Mouse (Mus musculus): ENCODE data around the gene Romo1.
"Not testable (repeated sequence)": the region's sequence is repeated elsewhere in the genome, so short reads cannot be mapped to it uniquely, and the experiment has no call there.

Gene Romo1

DNA sequence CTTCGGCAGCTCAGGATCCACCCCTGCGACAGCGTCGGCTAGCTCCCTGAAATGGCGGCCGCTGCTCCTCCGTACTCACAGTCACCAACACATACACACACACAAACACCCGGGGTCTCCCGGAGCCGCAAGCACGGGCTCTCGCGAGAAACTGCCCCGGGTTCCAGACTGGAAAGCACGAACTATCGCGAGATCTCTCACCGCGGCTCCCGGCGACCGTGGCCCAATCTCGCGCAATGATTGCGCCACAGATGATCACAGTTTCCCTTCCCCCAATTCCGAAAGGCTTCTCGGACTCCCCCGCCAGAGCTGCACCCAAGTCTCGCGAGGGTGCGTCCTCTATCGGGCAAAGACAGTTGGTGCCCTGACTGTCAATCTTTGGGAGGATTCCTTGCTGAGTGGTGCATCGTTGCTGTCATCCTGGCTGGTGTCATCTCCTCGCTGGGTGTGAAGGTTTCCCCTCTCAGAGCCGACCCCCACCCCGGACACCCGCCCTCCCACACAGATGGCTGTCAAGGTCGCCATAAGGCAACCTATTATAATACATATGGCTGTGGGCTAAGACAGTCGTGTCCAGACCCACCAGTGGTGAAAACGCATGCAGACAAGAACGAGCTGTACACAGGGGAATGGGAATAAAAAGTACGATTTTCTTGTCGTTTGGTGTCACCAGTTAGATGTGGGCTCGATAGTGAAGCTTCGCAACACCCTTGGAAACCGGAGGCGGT is 36.4 kb downstream of the Romo1 start, which contains the start of gene Rbm39:
Rbm39 (minus strand) TSS at position 145 of the 728 bp plus-strand sequence.
- peak; percentile 100 for DNase-seq

DNA sequence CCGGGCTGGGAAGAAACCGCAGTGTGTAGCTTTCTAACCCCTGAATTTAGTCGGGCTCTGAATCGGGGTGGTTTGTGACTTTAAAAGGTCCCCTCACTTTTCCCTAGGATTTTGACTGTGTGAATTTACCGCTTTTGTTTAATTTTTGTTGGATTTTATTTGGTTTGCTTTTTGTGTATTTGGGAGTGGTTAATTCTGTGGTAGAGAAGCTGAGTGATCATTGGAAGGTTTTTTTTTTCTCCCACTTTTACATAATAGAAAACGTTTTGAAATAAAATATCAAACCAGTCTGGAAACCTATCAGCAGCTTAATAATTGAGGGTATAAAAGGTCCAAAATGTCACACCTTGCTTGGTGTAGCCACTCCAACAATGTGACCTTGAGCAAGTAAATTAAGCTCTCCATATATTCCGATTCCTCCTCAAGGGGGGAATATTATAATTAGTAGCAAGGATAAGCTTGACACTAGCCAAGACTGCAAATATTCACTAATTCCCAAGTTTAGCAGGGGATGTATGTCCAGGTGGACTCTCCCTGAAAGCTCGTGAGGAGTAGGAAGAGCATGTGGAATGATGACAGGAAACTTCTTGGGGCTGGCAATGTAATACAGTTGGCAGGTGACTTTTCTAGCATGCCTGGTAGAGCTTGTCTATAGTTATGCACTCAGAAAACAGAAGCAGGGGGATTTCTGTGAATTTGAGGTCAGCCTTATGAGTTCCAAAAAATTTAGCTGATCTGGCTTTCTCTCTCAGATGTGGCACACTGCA is 37.2 kb downstream of the Romo1 start:
- DNase-seq = no peak

DNA sequence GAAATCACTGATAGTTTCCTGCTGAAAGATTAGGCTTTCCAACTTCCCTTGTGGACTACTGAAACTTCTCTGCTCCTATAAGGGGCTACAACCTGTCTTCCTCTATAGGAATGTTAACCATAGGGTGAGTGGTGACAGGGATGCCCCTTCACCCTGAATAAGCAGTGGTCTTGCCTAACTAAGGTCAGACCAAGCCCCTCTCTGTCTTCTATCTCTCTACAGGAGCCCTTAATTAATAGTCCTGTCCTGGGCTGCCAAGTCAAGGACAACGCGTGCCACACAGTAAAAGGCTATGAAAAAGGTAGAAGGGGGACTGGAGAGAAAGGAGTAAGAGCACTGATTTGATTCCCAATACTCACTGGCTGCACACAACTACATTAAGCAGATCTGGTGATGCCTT is 37.8 kb downstream of the Romo1 start:
- no peak for DNase-seq

DNA sequence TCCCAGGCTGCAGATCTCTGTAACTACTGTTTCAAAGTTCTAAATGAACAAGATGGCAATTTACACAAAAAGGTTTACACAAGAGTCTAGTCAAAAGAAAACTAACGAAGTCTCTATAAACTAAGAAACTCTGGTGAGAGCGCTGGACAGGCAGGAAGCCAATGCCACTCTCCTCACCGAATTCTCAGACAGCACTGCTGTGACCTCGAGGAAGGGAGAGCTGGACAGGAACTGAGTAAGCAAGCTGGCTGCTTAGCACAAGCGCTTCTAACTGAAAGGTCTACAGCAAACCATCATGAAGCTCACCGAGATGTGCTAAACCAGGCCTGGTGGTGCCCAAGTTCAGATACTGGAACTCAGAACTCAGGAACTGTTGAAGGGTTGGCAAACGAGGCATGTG is 45.4 kb downstream of the Romo1 start:
- not testable (repeated sequence) for DNase-seq

DNA sequence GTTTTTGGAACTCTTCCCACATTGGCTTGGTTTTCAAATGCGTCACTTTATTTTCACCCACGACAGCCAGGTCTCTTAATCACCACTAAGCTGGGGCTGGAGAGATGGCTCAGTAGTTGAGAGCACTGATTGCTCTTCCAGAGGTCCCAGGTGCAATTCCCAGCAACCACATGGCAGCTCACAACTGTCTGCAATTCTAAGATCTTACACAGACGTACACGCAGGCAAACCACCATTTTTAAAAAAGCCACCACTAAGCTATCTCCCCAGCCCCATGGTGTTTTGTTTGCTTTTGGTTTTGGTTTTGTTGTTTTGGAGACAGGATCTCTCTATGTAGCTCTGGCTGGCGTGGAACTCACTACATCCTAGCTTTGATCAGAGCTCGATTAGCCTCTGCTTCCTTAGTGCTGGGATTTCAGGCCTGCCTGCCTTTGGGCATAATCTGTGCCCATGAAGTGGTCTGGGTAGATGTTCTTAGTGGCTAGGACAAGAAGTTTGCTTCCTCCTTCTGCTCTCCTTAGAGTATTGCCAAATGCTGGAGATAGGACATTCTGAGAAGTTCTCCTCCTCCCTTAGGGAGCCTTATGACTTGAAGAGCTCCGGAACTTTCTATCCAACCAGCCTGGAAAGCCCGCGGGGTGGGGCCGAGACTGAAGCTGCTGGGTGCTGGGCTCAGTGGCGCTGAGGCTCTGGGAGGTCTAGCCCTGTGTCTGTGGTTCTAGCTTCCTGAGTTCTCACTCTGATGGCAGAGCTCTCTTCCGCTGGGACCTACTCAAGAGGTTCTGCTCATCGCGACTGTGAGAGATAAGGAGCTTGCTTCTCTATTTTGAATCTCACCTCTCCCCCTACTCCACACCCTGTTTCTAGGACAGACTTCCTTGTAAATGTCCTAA is 46.4 kb downstream of the Romo1 start:
- no peak for DNase-seq

DNA sequence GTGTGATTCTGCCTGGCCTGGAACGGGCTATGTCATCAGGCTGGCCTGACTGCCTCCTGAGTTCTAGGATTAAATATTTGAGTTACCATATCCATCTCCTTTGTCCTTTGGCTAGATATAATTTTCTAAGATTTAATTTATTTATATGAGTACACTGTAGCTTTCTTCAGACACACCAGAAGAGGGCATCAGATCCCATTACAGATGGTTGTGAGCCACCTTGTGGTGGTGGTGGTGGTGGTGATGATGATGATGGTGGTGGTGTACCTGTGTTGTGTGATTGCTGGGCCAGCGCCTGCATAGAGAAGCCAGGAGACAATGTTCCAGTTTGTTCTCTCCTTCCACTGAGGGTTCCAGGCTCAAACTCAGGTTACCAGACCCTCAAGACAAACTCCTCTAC is 47.7 kb downstream of the Romo1 start:
- no peak for DNase-seq

DNA sequence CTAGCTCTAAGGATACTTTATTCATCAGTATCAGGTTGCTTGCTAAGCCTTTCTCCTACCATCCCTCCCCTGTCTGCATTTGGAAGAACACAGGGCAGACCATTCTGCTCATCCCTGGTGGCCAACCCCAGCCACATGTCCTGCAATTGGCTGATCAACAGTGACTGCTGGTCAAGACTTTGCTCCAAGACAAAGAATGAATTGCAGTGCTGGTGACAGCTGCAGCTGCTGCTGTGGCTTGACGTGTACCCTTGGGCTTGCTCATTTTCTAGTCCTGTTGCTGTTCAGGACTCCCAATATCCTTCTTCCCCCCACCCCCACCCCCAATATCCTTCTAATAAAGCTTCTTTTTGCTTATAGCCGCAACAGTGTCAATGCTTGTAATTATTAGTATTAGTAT is 48.2 kb downstream of the Romo1 start:
- no peak for DNase-seq

DNA sequence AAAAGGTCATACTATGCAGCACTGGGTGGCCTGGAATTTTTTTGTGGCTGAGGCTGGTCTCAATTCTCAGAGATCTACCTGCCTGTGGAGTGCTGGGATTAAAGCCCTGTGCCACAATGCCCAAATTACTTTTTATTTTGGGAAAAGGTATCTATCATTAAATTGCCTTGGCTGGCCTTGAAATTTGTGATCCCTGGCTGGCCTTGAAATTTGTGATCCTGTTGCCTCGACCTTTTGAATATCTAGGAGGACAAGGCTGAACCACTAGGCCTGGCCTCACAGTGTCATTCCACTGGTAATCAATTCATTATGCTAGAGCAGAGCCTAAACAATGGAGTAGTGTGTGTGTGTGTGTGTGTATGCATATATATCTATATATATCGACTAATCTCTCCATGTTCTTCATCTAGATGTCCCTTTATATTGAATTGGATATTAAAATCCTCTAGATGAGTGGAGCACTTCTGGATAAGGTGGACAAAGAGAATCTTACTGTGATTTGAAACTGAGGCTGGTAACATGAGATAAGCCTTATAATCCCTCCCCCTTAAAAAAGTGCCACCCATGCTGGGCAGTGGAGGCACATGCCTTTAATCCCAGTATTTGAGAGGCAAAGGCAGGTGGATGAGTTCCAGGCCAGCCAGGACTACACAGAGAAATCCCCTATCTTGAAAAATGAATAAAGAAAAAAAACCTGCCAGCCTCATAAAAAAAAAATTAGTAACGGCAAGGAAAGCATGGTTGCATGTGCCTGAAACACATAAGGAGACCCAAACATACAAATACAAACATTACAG is 49.4 kb downstream of the Romo1 start:
- no peak for DNase-seq

DNA sequence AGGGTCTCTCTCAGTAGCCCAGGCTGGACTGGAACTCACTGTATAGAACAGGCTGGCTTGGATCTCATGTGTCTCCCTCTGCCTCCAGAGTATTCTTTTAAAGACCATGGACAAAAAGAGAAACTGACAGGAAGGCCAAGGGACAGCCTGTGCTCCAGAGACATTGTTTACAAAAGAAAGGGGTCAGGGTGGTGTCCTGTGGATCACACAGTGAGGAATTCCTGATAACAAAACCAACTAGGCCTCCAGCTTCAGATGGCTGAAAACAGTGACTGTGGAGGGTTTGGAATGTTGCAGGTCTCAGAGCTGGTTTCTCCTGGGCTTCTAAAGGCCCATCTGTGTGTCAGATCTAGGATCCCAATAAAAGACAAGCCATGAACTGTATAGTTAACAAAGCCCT is 50.7 kb downstream of the Romo1 start:
- DNase-seq = peak; percentile 7

Data from cerebellum, adult 11-12 months (tissue).